Mouse (Mus musculus): ENCODE data around the gene Lkaaear1.

Lkaaear1 gene

DNA sequence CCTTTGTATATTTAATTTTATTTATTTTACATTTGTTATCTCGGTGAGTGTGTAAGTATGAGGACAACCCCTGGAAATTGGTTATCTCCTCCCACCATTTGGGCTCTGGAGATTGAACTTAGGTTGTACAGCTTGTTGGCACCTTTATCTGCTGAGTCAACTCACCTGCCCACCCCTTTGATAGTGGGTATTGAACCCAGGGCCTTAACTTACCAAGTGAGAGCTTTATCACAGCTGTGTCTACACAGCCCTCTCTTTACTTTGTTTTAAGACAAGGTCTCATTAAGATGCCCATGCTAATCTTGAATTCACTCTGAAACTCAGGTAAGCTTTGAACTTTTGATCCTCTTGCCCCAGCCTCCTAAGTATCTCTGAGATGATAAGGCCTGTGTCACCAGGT lies 16.3 kb downstream of the Lkaaear1 start:
- DNase-seq: no peak

DNA sequence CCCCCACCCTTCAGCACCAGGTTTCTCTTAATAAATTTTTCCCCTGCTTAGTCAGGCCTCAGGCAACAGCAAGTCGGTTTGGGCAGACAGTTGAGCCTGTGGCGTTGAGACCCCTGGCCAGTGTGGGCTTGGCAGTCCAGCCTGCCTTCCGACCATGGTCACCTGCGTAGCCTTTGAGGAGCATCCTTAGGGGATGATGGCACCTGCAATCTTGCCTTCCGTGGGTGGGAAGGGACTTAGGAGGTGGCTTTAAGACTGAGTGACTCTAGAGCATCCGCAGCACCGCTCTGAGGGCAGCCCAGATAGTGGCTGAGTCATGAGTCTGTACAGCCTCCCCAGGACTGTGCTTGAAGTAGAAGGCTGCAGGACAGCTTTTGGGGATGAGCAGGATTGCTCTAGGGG lies 17.5 kb downstream of the Lkaaear1 start:
- no peak for DNase-seq

DNA sequence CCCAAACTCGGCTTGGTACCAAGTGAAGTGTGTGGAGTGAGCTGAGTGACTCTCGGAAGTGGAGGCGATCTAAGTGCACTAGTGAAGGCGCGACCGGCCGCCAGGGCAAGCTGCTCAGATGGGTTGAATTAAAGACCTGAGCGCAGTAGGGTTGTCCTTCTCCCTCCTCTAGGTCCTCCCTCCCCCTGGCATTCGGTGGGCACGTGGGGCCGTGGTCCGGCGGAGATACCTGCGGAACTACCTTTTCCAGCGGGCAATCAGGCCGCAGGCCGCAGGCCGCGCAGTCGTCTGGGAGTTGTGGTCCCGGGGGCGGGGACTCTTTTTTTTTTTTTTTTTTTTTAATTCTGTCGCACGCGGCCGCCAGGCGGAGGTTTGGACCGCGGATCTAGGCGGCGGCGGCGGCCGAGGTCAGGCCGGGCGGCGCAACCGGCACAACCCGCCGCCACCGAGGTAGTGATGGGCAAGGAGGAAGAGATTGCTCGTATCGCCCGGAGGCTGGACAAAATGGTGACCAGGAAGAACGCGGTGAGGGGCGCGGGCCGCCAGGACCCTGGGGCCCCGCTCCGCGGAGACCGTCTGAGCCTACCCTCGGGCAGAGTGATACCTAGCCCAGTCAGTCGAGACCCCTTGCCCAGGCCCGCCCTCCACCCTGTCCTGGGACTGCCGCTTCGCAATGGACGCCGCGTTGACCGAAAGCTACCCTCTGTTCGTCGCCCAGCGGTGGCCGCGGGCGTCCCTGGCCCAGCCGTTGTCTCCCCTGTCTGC lies 18.1 kb downstream of the Lkaaear1 start, which contains the start of gene Tcea2:
Gene Tcea2 (plus strand): TSS at position 360 of the 765 bp plus-strand sequence.
- DNase-seq: peak; percentile 75 to 76

DNA sequence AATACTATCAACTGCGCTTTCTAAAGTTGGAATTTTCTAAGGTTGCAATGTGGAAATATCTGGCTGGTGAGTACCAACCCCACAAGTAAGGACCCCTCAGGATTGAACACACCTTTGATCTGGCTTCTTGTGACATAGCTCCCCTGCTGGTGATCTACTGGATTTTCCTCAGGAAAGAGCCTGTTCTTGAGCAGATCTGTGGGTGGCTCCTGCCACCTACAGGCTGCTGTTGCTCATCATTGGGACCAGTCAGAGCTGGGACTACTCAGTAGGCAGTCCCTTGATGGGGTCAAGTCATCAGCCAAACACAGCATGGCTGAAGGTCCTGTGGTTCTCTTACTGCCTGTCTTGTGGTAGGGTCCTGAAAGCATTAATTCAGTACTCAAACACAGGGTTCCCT lies 19.5 kb downstream of the Lkaaear1 start:
- DNase-seq: peak; percentile 87 to 88

DNA sequence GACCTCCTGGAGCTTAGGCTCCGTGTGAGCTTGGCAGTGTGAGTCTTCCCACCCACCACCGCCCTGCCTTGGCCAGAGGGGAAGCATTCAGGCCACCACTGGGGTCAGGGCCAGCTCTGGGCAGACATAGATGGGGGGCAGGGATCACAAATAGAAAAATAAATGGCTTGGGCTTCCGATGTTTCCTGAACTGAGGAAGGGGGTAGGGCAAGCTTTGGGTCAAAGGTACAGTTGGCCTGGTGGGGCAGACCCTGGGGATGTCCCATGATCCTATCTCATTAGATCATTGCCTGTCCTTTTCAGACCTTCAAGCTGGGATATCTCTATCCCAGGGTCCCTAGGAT lies 20.5 kb downstream of the Lkaaear1 start:
- DNase-seq: peak; percentile 31 to 66

DNA sequence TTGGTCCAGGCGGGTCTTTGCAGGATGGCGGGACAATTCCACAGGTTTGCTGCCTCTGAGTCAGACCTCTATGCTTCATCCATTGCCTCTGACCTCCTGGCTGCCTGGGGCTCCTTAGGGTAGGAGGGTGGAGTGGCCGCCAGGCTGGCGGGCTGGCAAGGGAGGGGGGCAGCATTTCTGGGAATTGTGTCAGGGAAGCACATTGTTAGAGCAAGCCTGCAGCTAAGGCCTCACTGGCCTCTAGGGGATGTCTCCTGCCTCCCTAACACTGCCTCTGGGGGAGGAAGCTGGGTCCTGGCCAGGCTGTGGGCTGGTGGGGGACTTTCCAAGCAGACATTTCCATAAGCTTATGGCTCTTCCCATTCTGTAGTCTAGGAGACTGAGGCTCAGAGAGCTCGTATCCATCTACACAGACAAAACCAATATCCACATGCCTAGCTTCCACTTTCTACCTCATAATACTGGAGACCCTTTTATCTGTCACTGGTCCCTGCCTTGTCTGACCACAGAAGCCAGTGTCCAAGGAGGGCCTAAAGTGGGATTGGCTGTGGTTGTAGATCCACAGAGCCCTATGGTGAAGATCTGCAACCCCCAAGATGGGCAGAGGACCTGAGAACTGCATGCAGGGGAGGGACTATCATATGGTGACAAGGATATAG lies 21.0 kb downstream of the Lkaaear1 start:
- peak; percentile 54 to 67 for DNase-seq

DNA sequence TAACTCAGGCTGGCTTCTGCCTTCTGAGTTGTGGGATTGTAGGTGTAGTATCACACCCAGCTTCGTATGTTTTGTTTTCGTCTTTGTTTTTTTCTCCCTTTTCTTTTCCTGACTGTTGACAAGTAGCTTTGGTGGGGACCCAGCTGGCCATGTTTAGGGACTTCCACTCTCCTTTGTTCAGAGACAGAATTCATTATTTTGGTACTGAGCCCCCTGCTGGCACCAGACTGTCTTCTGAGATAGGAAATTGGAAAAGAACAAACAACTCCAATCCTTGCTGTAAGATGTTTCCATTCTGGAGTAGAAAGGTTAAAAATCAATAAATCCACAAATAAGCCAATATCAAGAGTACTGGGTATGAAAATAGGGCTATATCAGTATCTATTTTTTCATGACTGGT lies 21.8 kb downstream of the Lkaaear1 start:
- DNase-seq: no peak

DNA sequence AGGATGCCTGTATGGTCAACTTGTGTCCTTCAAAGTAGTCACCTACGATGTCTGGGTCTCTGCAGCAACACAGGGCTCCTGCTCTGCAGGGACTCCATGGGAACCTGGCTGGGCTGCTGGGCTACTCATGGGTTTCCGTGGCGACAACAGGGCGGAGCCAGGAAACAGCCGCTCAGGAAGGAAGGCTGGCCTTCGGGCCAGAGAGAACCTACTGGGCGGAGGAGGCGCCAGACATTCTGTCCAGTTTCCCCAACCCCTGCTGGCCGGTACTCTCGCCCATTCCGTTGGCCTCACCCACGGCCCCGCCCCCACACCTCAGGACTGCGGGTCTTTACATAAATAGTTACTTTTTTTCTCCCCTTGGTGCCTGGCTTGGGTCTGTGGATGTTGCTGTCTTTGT lies 22.8 kb downstream of the Lkaaear1 start:
- DNase-seq: peak; percentile 78 to 84

DNA sequence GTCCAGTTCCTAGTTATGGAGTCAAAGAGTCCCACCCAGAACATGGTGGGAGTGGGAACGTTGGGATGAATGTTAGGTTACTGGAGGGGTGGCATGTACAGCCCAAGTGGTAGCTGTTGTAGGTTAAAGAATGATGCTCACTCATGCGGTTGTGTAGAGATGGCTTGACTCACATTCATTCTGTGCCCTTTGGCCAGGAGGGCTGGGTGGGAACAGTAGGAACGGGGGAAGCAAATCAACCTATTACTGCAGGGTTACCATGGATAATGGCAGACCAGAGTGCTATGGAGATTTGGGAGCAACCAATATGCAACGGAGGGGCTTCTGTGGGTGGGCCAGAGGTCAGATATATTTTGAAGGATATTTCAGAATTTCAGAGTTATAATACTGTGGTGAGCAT lies 23.3 kb downstream of the Lkaaear1 start:
- DNase-seq: no peak

DNA sequence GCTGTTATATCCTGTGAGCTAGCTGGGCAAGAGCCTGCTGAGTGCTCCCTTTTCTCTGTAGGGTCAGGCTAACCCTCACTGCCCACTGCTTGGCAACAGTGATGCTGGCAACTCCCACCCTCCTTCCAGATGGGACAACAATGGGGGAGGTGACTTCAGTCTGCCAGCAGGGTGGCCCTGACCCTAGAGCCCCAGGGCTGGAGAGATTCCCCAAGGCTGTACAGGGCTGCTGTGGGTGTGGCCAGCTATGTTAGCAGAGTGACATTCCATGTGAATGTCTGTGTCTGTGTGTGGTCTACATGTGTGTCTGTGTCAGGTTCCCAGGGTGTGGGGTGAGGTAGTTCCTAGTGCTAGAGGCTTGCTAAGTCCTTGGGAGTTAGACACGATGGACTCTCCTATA lies 24.7 kb downstream of the Lkaaear1 start:
- no peak for DNase-seq

DNA sequence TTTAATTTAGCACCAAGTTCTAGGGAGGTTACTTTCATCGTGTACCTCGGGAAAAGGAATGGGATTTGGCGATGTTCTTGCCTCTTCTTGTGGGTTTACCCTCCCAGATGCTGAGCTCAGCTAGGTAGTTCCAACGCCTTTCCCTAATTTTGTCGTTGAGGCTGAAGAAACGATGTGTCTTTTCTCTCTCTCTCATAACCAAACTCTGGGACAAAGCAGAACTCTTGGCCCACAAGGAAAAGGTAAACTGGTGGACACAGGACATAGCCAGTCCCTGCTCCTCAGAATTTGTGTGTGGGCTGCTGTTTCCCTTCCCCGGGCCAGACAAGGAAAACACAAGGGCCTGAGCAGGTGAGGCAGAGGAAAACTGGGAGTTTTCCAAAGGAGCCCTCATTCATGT lies 26.3 kb downstream of the Lkaaear1 start:
- DNase-seq: no peak

DNA sequence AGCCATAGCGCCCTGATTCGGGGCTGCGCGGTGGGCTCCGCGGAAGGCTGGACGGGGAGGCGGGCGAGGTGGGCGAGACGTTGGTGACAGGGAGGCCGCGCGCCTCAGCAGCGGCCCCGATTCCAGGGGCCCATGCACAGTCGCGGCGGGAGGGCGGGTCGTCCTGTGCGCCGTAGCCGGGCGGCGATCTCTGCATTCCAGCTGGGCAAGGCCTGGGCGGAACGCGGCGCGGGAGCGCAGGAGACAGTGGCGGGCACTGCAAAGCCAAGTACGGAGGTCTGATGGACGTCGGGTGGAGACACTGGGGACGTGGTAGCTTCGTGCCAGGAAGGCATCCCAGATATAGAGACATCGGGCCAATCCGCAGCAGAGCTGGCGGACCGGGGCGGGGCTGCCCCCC lies 26.9 kb downstream of the Lkaaear1 start, which contains the start of gene Sox18:
Gene Sox18 (minus strand): TSS at position 315 of the 400 bp plus-strand sequence.
- DNase-seq: peak; percentile 60 to 63

DNA sequence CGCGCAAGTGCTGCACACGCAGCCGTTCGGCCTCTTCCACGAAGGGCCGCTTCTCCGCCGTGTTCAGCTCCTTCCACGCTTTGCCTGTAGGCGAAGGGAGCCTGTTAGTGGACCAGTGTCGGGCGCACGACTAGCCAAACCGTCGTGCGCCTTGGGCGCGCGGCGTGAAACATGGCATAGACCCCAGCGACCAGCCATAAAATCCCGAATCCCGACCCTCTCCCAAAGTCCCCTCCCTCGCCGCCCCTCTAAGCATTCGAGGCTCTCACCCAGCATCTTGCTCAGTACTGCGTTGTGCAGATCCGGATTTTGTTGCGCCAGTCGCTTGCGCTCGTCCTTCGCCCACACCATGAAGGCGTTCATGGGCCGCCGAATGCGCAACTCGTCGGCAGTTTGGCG lies 27.3 kb downstream of the Lkaaear1 start:
- no peak for DNase-seq

DNA sequence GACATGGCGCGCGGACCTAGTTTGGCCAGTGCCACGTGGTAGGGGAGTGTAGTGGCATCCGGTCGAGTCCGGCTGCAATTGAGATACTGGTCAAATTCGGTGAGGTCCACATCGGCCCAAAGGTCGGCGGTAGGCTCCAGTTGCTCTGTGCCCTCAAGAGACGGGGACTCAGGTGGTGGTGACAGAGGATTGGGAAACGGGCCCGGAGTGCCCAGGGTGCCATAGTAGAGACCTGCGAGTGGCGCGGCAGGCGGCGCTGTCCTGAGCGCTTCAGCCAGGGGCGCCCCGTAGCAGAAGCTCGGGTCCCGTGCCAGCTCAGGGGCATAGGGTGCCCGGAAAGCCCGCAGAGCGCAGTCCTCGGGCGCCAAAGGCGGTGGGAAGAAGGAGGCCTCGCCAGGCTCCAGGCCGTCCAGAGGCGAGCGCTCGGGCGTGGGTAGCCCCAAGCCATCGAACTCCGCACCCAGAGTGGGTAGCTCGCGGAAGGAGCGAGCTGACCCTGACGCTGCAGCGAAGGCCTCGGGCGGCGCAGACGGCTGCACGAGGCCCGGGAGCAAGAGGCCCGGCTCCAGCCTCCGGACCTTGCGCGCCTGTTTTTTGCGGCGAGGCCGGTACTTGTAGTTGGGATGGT lies 27.8 kb downstream of the Lkaaear1 start:
- no peak for DNase-seq

DNA sequence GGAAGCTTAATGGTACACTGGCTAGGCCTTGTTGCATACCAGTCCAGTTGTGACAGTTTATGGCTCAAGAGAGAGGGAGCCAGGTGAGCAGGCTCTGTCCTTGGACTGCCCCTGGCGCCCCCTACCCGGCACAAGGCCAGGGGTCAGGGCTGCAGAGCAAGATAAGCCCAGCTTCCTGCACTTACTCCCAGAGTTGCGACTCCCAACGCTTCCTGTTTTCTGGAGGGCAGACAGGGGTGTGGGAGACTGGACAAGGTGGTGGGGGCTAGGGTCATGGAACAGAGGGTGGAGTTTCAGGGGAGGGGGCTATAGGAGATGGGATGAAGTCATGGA lies 35.0 kb downstream of the Lkaaear1 start:
- DNase-seq: peak; percentile 55 to 66

DNA sequence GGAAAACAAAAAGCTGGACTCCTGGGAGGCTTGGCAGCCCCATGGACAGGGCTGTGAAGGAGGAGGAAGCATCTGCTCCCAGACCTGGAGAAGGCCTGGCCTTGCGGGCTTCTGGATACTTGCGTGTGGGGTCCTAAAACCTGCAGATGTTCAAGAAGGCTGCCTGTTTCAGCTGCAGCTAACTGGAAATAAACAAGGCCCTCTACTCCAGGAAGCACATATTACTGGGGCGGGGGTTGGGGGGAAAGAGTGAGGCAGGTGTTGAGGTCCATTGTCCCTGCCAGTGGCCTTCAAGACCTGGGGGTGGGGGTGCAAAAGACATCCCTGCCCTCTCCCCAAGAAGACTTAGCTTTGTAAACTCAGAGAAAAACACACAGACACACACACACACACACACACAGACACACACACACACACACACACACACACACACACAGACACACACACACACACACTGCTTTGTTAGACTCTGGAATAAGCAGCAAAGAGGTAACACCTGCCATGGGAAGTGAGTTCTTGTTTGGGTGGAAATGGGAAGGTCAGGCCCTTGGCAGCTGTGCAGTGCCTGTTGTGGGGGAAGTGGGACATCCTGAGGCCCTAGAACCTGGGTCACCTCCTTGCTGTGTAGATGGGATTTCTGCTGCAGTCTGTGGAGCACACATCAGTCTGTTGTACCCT lies 35.5 kb downstream of the Lkaaear1 start:
- DNase-seq: peak in 1 of 2 experiments; percentile 57

DNA sequence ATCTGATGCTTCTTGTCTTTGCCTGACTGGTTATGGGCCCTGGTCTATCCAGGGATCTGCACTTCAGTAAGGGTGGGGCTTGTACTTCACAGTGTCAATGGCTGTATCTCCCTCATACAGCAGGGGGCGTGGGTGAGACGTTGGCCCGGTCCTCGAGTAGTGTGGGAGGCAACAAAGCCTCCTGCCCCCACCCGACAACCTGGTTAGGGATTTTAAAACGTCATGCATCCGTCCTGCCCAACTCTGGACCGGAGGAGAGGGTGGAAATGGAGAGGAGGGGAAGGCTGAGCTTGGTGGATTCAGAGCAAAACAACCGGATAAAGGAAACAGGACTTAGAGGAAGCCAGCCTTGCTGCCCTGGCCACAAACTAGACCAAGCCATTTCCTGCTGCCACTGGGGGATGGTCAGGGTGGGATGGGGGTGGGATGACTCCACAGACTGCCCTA lies 38.6 kb downstream of the Lkaaear1 start:
- DNase-seq: peak; percentile 87 to 89

DNA sequence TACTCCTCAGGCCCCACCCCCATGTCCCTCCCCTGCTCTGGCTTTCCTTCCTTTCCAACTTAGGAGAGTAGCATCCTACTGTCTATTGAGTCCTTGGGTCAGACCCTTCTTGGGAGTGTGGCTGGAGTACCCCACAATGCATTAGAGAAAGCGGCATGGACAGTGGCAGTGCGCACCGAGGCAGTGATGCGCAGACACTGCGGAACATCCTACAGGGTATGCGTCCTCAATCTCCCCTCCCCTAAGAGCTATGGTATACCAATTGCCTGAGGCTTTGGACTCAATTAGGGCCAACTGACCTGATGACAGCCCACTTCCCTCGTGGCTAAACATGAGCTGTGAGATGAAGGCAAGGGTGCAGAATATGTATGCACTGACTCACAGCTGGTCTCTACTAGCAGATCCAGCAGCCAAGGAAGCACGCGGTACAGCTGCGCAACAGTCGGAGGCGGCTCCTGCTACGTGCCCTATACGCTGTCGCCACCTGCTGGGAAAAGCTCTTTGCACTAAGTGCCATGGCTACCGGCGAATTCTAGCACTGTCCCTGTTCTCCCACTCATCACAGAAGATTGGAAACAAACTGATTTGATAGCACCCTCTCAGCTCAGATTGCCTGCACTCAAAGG lies 39.2 kb downstream of the Lkaaear1 start:
- DNase-seq: peak in 1 of 2 experiments; percentile 71

DNA sequence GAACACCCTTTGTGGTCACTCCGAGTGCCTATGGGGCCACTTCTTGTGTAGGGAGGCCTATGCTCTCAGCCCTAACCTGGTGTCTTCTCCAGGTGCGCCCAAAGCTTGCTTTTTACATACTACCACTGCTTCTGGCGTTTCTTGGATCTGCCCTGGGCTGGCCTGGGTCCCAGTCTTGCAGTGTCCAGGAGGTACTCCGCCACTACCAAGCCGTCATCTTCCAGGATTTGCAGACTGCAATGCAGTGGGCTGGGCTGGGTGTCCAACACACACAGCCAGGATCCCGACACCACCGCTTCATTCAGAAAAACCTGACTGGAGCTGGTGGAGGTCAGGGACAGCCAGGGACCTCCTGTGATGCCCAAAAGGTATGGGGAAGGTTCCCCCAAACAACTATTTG lies 39.7 kb downstream of the Lkaaear1 start:
- no peak for DNase-seq

DNA sequence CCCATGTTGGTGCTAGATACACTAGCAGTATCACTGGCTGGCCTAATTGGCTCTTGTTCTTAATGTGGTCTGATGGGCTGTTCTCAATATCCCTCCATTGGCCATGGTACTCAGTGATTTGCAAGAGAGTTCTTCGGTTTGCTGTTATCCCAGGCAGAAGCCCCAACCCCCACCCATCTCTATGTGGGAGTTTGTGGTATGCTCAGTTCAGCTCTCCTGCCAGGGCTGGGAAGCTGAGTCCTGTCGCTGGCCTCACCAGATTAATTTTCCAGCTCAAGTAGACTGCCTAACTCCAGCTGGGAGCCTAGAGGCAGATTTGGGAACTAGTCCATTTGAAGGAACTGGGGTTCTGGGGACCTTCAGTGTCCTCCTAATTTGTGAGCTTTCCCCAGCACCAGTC lies 40.8 kb downstream of the Lkaaear1 start:
- DNase-seq: no peak

DNA sequence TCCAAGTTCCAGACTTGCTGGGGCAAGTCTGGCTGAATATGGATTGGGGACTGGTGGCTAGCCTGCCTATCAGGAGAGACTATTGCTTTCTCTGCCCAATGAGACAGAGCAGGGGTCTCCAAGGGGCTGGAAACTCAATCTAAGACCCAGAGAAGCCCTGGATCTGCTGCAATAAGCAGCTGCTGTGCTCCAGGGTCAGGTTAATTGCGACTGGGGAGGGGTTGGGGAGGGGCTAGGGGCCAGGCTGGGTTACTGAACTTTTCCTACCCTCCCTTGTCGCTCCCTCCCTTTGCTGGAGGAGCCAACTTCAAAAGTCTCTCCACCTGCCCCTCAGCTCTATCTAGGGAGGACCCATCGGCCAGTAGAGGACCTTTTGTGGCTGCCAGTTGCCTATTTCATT lies 41.5 kb downstream of the Lkaaear1 start, which contains the start of gene Gm29797:
Gene Gm29797 (plus strand): TSS at position 301 of the 400 bp plus-strand sequence.
- no peak for DNase-seq

DNA sequence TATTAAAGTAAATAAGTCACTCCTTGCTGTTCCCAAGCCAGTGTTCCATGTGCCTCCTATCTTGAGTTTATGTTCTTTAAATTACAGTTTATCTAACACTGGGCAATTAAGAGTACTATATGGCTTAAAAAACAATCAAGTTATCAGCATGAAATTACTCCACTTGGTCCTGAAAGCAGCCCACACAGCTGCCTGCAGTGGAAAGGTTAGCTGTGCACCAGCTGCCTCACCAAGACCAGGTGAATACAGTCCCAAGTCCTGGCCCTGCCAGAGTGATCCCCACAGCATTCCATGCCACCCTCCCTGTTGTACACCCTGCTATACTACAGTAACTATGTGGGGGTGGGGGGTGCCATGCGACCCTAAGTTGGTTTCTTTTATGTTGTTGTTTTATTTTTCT lies 44.7 kb downstream of the Lkaaear1 start:
- DNase-seq: no peak

DNA sequence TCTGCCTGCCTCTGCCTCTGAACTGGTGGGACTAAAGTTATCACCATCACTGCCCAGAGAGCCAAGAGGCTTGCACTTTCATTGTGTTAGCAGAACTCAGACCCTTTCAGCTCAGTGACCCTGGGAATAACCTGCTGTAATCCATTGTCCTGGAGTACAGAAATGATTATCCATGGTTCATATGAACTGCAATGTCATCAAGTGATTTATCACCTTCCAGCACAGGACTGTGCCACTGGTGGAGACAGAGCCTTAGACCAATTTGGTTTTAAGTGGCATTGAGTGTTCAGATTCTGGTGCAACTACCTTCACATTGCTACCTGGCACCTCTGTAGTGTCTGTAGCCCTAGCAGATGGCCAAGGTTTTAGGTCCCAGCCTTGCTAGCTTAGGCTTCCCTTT lies 45.2 kb downstream of the Lkaaear1 start:
- DNase-seq: no peak
